Mouse (Mus musculus) urinary bladder, postnatal 0 days (tissue): Measurements from ENCODE around the gene Mcoln2. TPM values are rescaled to one million over a fixed set of nuclear protein-coding genes. Genes with fewer than 3 reads are reported as not detected.

ENCODE experiments used
- polyA plus RNA-seq: library from polyadenylated mRNA; unstranded; fragments of >200 nt; fragmentation: Nextera tagmentation; extraction: Ambion mirVana; gene quantifications from 2 replicates; pipeline ENCODE4 v1.2.1, GENCODE M21; 2015

Gene Mcoln2
- polyA plus RNA-seq: 0.82 and 0.83 TPM in 2 replicates

DNA sequence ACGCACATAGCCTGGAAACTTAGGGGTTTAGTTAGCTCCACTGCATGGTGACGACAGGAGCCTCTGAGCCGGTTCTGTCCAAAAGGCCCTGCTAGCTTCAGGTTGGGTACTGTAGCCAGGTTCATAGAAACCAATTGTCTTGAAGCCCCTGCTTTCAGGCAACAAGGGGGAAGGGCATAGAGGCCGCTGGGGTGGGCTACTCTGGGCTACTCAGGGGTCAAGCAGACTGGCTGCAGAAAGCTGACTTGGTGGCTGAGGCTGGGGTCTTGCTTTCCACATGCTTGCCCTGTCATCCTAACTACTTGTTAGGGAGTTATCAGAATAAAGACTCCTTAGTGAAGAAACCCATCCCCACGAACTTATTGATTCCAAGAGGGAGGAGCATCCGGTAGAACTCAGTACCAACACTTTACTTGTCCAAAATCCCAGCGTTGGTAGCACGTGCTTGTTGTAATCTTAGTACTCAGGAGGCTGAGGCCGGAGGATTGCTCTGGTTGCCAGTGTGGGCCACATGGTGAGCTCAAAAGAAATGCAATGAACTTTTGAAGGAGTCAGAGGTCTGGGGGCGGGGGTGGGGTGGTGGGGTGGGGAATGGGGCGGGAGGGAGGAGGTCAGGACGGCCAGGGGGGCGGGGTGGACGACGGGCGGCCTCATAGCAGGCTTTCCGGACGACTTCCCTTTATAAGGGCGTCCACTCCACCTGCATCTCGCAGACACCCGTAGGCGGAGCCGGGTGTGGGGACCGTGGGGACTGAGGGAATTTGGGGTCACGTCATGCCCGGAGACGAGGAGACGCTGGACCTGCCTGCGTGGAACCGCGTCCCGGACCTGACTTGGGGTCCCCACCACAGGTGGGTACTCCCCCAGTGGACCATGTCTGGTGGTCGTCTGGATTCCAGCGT, at the start of gene Mcoln2:
TSS of gene Mcoln2 (plus strand) at position 678 of the 902 bp plus-strand sequence.

DNA sequence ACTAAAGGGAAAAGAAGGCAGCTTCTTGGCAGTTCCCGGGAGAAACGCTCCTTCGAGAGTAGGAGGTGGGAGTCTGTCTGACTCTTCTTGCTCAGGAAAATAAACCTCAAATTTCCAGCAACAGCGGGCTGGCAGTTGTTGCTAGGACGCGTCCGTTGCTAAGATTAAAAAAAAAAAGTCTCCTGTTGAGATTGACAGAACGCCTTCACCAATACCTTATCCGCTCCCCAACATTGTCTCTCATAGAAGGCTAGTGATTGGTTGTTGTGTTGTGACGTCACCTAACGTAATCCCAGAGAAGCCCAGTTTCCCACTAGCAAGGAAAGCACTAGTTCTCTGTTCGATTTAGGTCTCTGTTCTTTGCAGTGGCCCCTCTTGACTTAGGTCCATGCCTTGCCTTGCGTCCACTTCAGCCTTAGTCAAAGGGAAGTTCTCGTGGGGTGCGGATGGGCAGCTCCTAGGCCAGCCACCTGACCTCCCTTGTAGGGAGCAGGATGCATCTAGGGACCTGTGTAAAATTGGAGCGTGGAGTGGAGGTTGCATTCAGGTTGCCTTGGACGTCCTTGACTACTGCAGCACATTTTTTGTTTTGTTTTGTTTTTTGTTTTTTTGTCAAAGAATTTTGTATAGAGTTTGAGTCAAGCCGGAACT, 41.6 kb upstream of the Mcoln2 start, which contains the start of gene Wdr63:
TSS of gene Wdr63 (minus strand) at position 210 of the 651 bp plus-strand sequence.

DNA sequence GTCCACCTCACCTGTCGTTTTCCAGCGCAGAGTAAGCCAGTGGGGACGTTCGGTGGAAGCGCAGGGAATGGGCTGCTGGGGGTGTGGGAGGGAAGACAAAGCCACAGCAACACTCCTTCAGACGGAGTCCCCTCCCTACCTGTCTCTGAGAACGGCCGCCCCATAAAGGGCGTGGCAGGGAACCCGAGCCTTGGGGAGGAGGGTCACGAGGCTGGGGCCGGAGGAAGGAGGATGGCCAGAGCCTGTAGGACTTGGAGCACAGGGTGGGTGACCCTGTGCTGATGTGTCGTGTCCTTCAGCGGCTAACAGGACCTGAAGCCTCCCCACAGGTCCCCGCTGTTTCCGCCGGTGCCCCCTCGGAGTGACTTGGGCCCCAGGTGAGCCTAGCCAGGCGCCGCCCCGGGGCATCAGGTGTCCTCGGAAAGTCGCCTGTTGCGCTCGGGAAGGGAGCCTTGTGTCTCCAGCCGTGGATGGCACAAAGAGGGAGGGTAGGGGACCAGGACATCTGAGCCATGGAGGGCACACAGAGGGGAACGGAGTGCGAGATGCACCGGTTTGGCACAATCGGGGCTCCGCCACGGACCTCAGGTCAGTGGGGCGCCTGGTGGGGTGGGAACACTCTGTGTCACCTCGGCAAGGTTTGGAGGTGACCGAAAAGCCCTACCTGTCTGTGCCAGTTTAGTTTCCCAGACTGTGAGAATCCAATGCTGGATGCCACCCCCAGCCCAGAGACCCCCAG, 32.2 kb upstream of the Mcoln2 start, which contains the start of gene Mcoln3:
TSS of gene Mcoln3 (plus strand) at position 193 of the 739 bp plus-strand sequence.

DNA sequence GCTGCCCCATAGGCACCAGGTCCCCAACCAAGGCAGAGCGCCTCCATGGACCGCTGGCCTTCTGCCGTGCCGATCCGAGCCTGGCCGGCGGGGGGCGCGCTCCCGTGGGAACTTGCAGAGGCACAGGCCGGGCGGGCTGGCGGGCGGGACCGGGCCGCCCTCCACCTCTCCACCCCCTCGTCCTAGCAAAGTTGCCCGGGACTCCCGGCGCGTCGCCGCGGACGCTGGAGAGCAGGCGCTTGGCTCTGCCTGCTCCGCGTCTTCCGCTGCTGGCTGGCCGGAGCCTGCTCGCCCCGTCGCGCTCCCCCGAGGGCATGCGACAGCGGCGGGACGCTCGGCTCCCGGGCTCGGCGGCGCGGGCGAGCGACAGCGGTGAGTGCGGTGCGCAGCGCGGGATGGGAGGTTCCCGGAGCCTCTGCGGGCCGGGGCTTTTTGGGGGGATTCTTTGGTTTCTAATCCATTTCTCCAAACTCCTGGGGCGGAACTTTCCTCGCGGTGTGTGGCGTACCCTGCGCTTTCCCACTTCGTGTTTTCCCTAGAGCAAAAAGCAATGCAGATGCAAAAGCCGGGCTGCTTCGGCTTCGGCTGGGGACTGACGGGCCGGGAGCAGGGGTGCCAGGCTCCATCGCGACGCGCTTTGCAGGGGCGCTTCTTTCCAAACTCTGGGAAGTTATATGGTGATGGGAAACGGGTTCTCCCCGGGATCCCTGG, 71.3 kb downstream of the Mcoln2 start, which contains the start of gene Lpar3:
TSS of gene Lpar3 (plus strand) at position 188 of the 711 bp plus-strand sequence.

Other genes starting within 250 kb of the Mcoln2 start
- 40.3 and 45.0 TPM in 2 replicates for gene Bcl10, start 227.0 kb upstream of the Mcoln2 start, polyA plus RNA-seq
- gene 2410004B18Rik, start 211.8 kb upstream of the Mcoln2 start, polyA plus RNA-seq: 21.0 and 29.9 TPM in 2 replicates
- gene Syde2, start 162.0 kb upstream of the Mcoln2 start, polyA plus RNA-seq: 5.7 and 7.0 TPM in 2 replicates
- 0.28 TPM in 1 of 2 replicates, not detected in the other for gene Wdr63, start 41.7 kb upstream of the Mcoln2 start, polyA plus RNA-seq
- gene Mcoln3, start 32.4 kb upstream of the Mcoln2 start, polyA plus RNA-seq: 0.10 TPM in 1 of 2 replicates, not detected in the other
- gene Lpar3, start 71.1 kb downstream of the Mcoln2 start, polyA plus RNA-seq: 0.18 and 0.37 TPM in 2 replicates